Mouse (Mus musculus): Measurements from ENCODE around the gene Gm49388.

DNA sequence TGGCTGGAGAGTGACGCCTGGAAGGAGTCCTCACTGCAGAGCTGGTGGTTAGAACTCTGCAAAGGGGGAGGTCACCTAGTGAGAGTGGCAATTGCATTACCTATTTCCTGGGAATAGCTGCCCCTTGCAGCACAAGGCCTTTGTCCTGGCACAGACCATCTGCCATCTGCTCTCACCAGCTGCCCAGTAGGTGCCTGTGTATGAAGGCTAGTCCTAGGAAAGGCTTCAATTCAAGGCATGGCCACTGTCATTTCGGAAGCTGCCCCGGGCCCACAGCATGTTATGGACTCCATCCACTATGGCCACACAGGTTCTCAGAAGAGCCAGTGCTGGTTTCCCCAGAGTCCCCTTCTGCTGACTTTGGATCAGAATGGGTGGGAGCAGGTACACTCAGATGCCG lies 13.2 kb downstream of the Gm49388 start:
- TF ChIP-seq CHD2 (IDR thresholded peaks at IDR 0.05; ENCODE audit: low read depth, low read length): no peak
- TF ChIP-seq MAFK (IDR thresholded peaks at IDR 0.05; ENCODE audit: insufficient read depth, low read depth, low read length): no peak
